Mouse (Mus musculus) left cerebral cortex, postnatal 4 days (tissue): Measurements from ENCODE around the gene Rtn4rl1. TPM values are rescaled to one million over a fixed set of nuclear protein-coding genes. Genes with fewer than 3 reads are reported as not detected.
"Not testable (repeated sequence)": the region's sequence is repeated elsewhere in the genome, so short reads cannot be mapped to it uniquely, and the experiment has no call there.

ENCODE experiments used
- DNase-seq: peaks from one replicate; pipeline ENCODE4 v3.0.0-alpha.2; 2022
- intact Hi-C: fragments of 180-260 bp; cut with DNase I; formaldehyde crosslinking; loops from one replicate; pipeline ENCODE4 v1.15.1; 2025
- microRNA-seq: library from miRNA; unstranded; fragments of <30 nt; microRNA quantifications from one replicate; pipeline ENCODE4 v1.2.0, GENCODE M21; 2022
- total RNA-seq, 2 experiments: library from RNA; stranded (reverse); gene quantifications; 2 replicates each; pipeline ENCODE4 v1.2.3; 2021

Gene Rtn4rl1
- total RNA-seq, 2 experiments from 2014 or later = 31.6 to 35.4 TPM

DNA sequence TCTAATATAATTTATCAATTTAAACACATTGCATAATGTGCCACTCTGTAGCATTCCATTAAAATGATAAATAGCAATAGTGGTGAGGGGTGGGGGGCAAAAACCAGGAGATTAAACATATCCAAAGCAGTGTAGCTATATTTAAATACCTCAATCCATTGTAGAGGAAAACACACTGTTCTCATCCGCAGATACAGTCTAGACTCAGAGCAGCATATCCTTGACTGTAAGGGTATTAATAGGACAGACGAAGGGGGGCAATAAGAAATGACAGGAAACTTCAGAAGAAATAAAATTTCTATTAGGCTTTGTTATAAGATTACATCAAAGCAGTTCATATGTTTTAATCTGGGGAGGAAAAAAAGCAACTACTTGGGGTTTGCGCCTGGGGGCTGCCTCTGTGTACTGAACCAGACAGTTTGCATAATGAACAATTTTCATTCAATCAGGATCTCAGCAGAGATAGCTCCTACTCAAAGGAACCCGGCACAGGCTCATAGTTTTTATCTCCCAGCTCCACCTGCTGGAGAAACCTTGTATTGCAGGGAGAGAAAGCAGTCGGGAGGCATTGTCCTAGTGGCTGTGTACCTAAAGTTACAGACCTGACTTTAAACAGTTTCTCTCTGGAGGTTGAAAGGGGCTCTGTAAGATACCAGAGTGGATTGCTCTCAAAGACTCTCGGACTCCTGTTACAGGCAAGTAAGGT, 97.1 kb downstream of the Rtn4rl1 start:
- peak; percentile 88 for DNase-seq
- intact Hi-C loops = no loop called here

DNA sequence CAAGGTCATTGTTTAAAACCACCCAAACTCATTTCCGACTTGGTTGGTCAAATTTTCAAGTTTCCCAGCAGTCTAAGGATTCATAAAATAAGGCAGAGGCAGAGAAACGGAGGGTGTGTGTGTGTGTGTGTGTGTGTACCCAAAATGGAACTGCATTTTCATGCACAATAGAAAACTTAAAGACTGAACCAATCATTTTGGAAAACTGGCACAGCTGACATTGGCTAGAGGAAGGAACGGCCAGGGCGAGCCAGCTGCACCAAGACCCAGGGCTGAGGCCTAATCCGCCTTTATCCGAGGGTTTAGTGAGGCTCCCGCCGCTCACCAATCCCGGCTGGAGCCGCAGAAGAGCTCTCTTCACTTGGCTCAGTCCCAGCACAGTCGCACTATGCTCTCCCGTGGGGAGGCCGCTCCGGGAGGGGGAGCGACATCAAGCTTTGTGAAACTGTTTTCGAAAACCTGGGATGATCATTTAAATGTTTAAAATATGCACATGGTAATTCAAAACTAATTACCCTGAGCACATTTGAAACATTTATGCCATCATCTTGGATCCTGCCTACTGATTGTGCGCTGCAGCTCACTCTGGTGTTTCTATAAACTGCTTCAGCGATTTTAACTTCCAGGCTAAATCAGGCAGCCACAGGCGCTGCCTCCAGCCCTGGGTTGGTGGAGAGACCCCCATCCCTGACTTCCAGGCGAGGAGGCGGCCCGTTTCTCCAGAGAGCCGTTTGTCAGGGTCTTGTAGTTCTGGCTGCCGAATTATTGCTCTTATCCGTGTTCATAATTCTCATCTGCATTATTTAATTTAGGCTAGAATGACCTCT, 98.0 kb downstream of the Rtn4rl1 start:
- intact Hi-C loops = no loop called here
- no peak for DNase-seq

GRCm38 (mm10) chr11:75292281-75292680, 98.7 kb downstream of the Rtn4rl1 start:
- intact Hi-C loops = no loop called here
- no peak for DNase-seq

- DNase-seq = peak; percentile 35
- intact Hi-C loops = no loop called here
Measured at GRCm38 (mm10) chr11:75293852-75294361, 100.3 kb downstream of the Rtn4rl1 start.

- intact Hi-C loops = no loop called here
- no peak for DNase-seq
Measured at GRCm38 (mm10) chr11:75294862-75295261, 101.3 kb downstream of the Rtn4rl1 start.

DNA sequence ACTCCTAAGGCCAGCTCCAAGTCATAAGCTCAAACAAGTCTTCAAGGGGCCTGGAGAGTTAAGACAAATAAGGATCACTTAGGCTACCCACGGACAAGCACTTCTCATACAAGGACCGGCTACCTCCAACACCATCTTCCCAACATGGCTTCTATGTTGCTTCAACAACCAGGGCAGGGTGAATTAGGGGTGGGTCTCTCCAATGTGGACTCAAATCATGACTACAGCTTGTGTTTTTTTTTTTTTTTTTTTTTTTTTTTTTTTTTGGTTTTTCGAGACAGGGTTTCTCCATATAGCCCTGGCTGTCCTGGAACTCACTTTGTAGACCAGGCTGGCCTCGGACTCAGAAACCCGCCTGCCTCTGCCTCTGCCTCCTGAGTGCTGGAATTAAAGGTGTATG, 102.0 kb downstream of the Rtn4rl1 start:
- DNase-seq, intact Hi-C loops: not testable (repeated sequence)

- intact Hi-C loops = no loop called here
- no peak for DNase-seq
Measured at GRCm38 (mm10) chr11:75296406-75297005, 102.9 kb downstream of the Rtn4rl1 start.

- intact Hi-C loops = no loop called here
- DNase-seq = no peak
Measured at GRCm38 (mm10) chr11:75297631-75298030, 104.0 kb downstream of the Rtn4rl1 start.

GRCm38 (mm10) chr11:75298491-75298890, 104.9 kb downstream of the Rtn4rl1 start:
- intact Hi-C loops = no loop called here

DNA sequence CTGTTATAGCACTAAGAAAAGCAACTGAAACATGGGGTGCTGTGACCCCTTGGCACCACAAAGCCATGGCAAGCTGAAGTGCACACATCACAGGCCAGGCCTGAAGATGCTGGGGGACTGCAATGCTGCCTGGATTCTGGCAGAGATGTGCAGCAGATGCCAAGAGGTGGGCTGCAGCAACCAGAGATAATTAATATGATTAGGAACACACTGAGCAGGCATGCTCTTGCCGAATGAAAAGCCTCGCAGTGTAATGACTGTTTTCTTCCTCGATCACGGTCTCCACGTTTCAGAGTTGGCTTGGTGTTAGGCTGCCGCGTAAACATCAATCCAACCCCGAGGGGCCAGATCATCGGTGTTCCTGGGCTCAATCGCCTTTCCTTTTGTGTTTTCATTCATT, 106.2 kb downstream of the Rtn4rl1 start:
- no peak for DNase-seq
- intact Hi-C loops = no loop called here

More at GRCm38 (mm10) chr11:75298491-75298890, 104.9 kb downstream of the Rtn4rl1 start:
- no peak for DNase-seq

DNA sequence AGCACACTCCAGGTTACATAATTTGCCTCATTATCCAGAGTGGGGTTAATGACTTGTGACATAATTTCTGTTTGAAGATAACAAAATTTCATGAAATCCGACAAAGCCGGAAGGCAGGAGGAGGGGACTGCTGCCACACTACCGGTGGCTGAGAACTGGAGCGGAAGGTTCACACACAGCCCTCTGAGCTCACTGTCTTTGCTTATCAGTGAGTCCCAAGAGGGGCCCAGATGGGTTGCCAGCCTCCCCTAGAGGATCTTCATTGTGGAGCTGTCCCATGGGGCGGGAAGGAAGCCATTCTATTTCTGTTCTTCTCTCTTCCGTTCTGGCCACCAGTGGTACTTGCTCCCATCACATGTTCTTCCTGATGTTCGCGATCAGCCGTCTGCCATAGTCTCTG, 107.4 kb downstream of the Rtn4rl1 start:
- no peak for DNase-seq
- intact Hi-C loops = no loop called here

DNA sequence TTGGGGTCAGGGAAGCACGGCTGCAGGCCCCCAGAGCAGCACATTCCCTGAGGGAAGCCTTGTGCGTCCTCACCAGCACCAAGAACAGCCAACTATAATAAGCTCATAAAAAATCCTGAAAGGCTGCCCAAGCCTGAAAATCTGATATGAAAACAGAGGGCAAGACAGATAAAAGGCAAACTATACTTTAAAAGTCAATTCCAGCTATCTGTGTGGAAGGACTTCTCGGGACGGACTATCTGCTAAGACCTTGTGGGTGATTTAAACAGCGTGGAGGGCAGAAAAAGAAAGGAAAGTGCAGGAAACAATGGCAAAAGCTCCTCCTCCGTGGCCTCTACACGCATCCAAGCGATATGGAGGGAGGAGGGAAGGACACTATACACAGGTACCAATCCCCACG, 111.2 kb downstream of the Rtn4rl1 start:
- no peak for DNase-seq
- intact Hi-C loops = no loop called here

DNA sequence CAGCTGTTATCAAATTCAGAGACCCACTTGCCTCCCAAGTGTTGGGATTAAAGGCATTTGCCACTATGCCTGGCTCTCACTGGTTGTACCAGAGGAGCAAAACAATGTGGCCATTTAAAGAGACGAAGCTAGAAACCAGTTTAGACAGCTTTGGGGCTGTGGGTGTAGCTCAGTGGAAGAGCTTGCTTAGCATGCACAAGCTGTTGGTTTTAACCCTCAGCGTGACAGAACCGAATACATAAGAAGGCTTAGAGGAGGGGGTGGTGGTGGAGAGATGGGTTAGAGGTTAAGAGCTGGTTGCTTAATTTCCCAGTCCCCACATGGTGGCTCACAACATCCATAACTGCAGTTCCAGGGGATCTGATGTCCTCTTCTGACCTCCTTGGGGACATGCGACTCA, 115.1 kb downstream of the Rtn4rl1 start:
- no peak for DNase-seq
- intact Hi-C loops = no loop called here

DNA sequence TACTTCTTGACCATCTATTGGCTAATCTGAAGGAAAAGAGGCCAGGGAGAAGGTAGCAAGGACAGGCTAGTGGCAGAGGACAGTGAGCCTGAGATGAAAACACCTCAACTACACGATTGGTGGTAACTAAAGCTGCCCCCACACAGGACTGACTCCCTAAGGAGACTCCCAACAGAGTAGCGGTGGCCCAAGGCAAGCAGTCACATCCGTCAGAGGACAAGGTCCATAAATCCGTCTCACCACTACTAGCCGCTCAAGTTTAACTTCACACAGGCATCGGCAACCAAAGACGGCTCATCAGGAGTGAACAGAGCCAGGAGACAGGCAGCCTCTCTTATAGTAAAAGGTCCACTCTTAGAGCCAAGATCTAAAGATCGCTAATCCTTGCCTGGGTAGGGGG, 117.2 kb downstream of the Rtn4rl1 start:
- intact Hi-C loops = no loop called here

GRCm38 (mm10) chr11:75311751-75312150, 118.2 kb downstream of the Rtn4rl1 start:
- intact Hi-C loops = no loop called here
- no peak for DNase-seq

More for the DNA sequence above, 117.2 kb downstream of the Rtn4rl1 start:
- DNase-seq = no peak

GRCm38 (mm10) chr11:75313834-75314233, 120.3 kb downstream of the Rtn4rl1 start:
- intact Hi-C loops = no loop called here
- DNase-seq = no peak

Small RNA genes within 50 kb of the gene (microRNA-seq; reads per million reads assigned to microRNA genes)
- gene Mir132 (5,642 reads per million, percentile 91 among the genes with 10 or more reads in this experiment), gene Mir212 (84.3 reads per million, percentile 49 among the genes with 10 or more reads in this experiment)

Other genes starting within 250 kb of the Rtn4rl1 start
- gene Hic1, start 24.3 kb upstream of the Rtn4rl1 start, total RNA-seq = 1 to 10 TPM; 5.2 to 5.6 TPM
- gene Ovca2, start 14.9 kb upstream of the Rtn4rl1 start, total RNA-seq = 10 to 100 TPM in 1 of 2 experiments, 1 to 10 TPM in 1; 9.2 to 11.2 TPM
- 10 to 100 TPM; 15.2 to 15.3 TPM for gene Dph1, start 2.5 kb upstream of the Rtn4rl1 start, total RNA-seq
- gene Rpa1, start 154.5 kb downstream of the Rtn4rl1 start, total RNA-seq = 10 to 100 TPM; 43.4 to 48.8 TPM
- 10 to 100 TPM; 18.9 to 19.1 TPM for gene Smyd4, start 154.7 kb downstream of the Rtn4rl1 start, total RNA-seq
- 10 to 100 TPM; 15.1 to 19.9 TPM for gene Serpinf1, start 228.9 kb downstream of the Rtn4rl1 start, total RNA-seq
- under 1 TPM in 1 of 2 experiments, not detected in 1; 0.26 TPM for gene Serpinf2, start 245.8 kb downstream of the Rtn4rl1 start, total RNA-seq